Mouse (Mus musculus) cerebellum, adult 2 months (tissue): ENCODE results near the gene Apbb1. TPM values are rescaled to one million over a fixed set of nuclear protein-coding genes. Genes with fewer than 3 reads are reported as not detected.

ENCODE experiments used
- DNase-seq, 2 experiments: peaks; one replicate each; pipeline ENCODE4 v3.0.0; 2021
- H3K27ac ChIP-seq: fragments of 200-500 bp; 2 replicates; pipeline ENCODE4 v1.5.1; 2012; ENCODE audit warnings: low read length, control low read depth, inconsistent platforms; ENCODE audit not compliant: insufficient read depth
- H3K27me3 ChIP-seq: fragments of 200-500 bp; 2 replicates; pipeline ENCODE4 v1.6.1; 2012; ENCODE audit warnings: inconsistent platforms, mild to moderate bottlenecking, low read length, moderate library complexity; ENCODE audit not compliant: control insufficient read depth, insufficient read depth
- H3K4me1 ChIP-seq: fragments of 200-500 bp; 2 replicates; pipeline ENCODE4 v1.6.1; 2011; ENCODE audit warnings: low read length; ENCODE audit not compliant: control insufficient read depth, insufficient read depth
- H3K4me3 ChIP-seq: fragments of 200-500 bp; replicated peaks from 2 replicates; pipeline ENCODE3; 2011; ENCODE audit warnings: mild to moderate bottlenecking, low read depth, low read length, control low read depth; ENCODE audit not compliant: insufficient read depth
- CTCF ChIP-seq: fragments of 200-500 bp; IDR thresholded peaks from 2 replicates; pipeline ENCODE4 v1.5.1; 2011; ENCODE audit warnings: low read depth, mild to moderate bottlenecking, control low read depth, low read length, moderate library complexity, borderline replicate concordance; ENCODE audit not compliant: insufficient read depth
- POLR2A ChIP-seq: fragments of 200-500 bp; IDR thresholded peaks from 2 replicates; pipeline ENCODE4 v1.6.1; 2011; ENCODE audit warnings: low read length, control low read depth, borderline replicate concordance; ENCODE audit not compliant: insufficient read depth
- WGBS: fragments of 180-500 bp; shearing (Covaris S2); methylation state at CpG from one replicate; pipeline ENCODE4 v1.1.7; 2018; 5-methylcytosine and 5-hydroxymethylcytosine counted together
- polyA plus RNA-seq: library from polyadenylated mRNA; depleted of rRNA; stranded (reverse); fragments of >200 nt; gene quantifications from 2 replicates; pipeline ENCODE4 v1.2.3, GENCODE M21; 2012

Gene Apbb1
- polyA plus RNA-seq, 1 experiment, result 475 TPM

DNA sequence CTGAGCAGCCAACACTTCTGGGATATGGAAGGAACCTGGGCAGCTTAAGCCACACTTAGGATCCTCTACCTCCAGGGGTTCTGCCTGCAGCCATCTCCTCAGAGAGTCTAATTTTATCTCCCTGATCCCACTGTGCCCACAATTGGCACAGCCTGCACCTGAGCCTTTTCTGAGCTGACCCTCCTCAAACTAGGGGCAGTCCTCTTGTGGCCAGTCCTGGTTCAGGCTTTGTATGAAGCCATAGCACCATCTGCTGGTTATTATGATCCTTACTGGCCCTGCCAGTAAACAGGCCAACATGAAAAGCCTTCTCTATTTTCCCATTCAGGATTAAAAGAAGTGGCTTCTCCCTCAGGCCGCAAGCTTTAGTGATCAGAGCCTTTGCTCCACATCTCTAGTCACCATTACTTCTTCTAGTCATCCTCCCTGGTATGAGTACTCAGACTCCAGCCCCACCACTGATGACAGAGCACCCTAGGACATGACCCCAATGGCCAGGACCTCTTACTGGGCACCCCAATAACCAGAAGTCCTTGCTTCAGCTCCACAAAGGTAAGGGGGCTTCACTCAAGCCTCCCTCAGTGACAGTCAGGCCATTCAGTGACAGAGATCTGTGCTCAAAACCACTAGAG, 54.0 kb downstream of the Apbb1 start:
- WGBS, result 52% methylated on average over 1 of the region's 1 CpGs
- no peak overlapping the region for H3K4me3 ChIP-seq
- no peak overlapping the region for H3K27ac ChIP-seq
- no peaks in the 10 kb centered on the region for H3K27me3 ChIP-seq
- TF ChIP-seq POLR2A (no peak), CTCF (peak; percentile 52)
- H3K4me1 ChIP-seq, result no peaks in the 10 kb centered on the region; the same call in 1 of the 2 replicates
- DNase-seq, result peak; percentile 26 to 38

DNA sequence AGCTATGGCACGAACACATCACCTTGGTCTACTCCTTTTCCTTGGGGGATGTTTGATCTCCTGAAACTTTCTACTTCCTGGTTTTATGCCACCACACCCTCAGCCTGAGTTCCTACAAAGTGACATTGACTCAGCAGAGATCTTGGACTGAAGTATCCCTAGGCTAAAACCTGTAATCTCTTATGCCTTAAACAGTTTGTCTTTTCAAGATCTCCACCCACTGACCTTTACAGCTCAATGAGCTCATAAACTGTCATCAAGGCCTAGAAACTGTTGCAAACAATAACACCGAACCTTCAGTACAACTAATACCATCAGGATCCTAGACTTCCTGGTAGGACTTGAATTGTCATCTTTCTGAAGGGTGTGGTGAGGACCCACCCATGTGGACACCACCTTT, 57.2 kb downstream of the Apbb1 start:
- TF ChIP-seq CTCF, result no peak
- TF ChIP-seq POLR2A, result no peak
- Histone ChIP-seq H3K27ac (no peak overlapping the region), H3K4me1 (no peaks in the 10 kb centered on the region; the same call in 1 of the 2 replicates), H3K4me3 (no peak overlapping the region), H3K27me3 (no peaks in the 10 kb centered on the region)
- no peak for DNase-seq
- WGBS, result 83% methylated on average over 2 of the region's 2 CpGs

DNA sequence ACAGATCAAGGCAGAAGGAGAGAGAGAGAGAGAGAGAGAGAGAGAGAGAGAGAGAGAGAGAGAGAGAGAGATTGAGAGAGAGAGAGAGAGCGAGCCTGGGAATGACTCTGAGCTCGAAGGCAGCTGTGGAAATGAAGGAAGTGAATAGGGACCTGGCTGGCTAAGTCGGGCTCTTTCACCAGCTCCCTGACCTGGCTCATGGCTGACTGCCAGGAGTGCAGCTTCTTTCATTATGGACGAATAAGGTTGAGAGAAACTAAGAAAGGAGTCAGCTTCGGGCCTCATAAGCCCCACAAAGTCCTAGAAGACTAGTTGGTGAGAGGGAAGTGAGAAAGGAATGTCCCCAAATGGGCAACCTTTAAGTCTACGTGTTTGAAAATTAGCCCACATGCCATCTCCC, 61.3 kb downstream of the Apbb1 start:
- peak in 1 of 2 experiments; percentile 29 for DNase-seq
- 38% methylated on average over 6 of the region's 6 CpGs for WGBS

GRCm38 (mm10) chr7:105519771-105520170, 61.7 kb downstream of the Apbb1 start:
- no peak overlapping the region for H3K4me3 ChIP-seq
- no peak overlapping the region; the same call in 1 of the 2 replicates for H3K27ac ChIP-seq
- 61% methylated on average over 2 of the region's 2 CpGs for WGBS
- no peaks in the 10 kb centered on the region for H3K4me1 ChIP-seq
- TF ChIP-seq CTCF (no peak), POLR2A (no peak)
- DNase-seq, result no peak
- no peaks in the 10 kb centered on the region for H3K27me3 ChIP-seq

More for the DNA sequence above, 61.3 kb downstream of the Apbb1 start:
- TF ChIP-seq POLR2A (no peak), CTCF (no peak)
- Histone ChIP-seq H3K27me3 (no peaks in the 10 kb centered on the region), H3K4me3 (no peak overlapping the region), H3K27ac (no peak overlapping the region; the same call in 1 of the 2 replicates), H3K4me1 (no peaks in the 10 kb centered on the region)

- TF ChIP-seq CTCF (no peak), POLR2A (no peak)
- WGBS, result 16% methylated on average over 11 of the region's 11 CpGs
- Histone ChIP-seq H3K27me3 (no peaks in the 10 kb centered on the region), H3K4me3 (no peak overlapping the region), H3K27ac (no peak overlapping the region), H3K4me1 (no peaks in the 10 kb centered on the region)
- DNase-seq, result peak; percentile 55 to 85
Observed at GRCm38 (mm10) chr7:105519336-105519735, 62.1 kb downstream of the Apbb1 start.

- H3K4me1 ChIP-seq, result no peaks in the 10 kb centered on the region
- H3K4me3 ChIP-seq, result no peak overlapping the region
- no peak overlapping the region for H3K27ac ChIP-seq
- no peak for DNase-seq
- no peaks in the 10 kb centered on the region for H3K27me3 ChIP-seq
- WGBS, result 76% methylated on average over 9 of the region's 9 CpGs
- no peak for TF ChIP-seq POLR2A
- no peak for TF ChIP-seq CTCF
Observed at GRCm38 (mm10) chr7:105516669-105517360, 64.6 kb downstream of the Apbb1 start.

DNA sequence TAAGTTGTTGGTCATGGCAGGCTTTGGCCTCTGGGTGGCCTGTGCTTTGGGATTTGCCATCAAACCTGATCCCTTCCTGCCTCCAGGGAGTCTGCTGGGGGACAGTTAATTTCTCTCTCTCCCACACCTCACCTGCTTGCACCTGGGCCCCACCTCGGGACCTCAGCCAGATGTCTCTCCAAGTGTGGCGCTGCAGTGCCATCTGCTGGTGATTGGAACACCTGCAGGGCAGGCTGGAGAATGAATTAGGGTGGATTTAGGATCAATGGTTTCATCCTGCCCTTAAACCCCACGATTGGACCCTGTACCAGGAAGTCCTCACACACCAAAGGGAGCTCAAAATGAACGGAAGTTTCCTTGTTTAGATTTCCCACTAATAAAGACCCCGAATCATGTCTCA, 66.3 kb downstream of the Apbb1 start:
- Histone ChIP-seq H3K4me1 (no peaks in the 10 kb centered on the region), H3K4me3 (no peak overlapping the region), H3K27me3 (no peaks in the 10 kb centered on the region), H3K27ac (no peak overlapping the region)
- peak; percentile 49 to 69 for DNase-seq
- TF ChIP-seq POLR2A (no peak), CTCF (peak; percentile 93)
- 15% methylated on average over 5 of the region's 5 CpGs for WGBS

DNA sequence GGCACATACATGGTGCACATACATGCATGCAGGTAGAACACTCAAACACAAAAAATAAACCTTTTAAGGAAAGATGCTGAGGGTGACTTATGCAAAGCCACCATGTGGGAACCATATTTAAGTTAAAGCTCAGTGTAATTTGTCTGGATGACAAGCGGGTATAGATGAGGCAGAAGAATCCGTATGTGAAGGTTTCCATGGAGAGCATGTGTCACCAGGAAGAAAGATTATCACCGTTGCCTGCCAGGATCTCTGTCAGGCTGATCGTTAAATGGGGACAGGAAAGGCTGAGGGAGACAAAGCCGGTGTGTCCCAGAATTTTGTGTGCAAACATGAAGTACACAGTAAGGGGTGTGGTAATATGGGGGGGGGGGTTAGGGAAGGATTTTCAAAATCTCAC, 66.9 kb downstream of the Apbb1 start:
- Histone ChIP-seq H3K4me1 (no peaks in the 10 kb centered on the region), H3K27me3 (no peaks in the 10 kb centered on the region), H3K4me3 (no peak overlapping the region), H3K27ac (no peak overlapping the region)
- 30% methylated on average over 5 of the region's 5 CpGs for WGBS
- DNase-seq, result no peak
- no peak for TF ChIP-seq CTCF
- no peak for TF ChIP-seq POLR2A
